Mouse (Mus musculus) layer of hippocampus, postnatal 10 days (tissue): Measurements from ENCODE around the gene Kcnk13. TPM values are rescaled to one million over a fixed set of nuclear protein-coding genes. Genes with fewer than 3 reads are reported as not detected.
"Not testable (repeated sequence)": the region's sequence is repeated elsewhere in the genome, so short reads cannot be mapped to it uniquely, and the experiment has no call there.

ENCODE experiments used
- DNase-seq, 2 experiments: peaks; one replicate each; pipeline ENCODE4 v3.0.0; 2021; ENCODE audit warnings: low spot score in 2 of 2
- total RNA-seq, 2 experiments: library from RNA; stranded (reverse); gene quantifications; 2 replicates each; pipeline ENCODE4 v1.2.3; 2021

Gene Kcnk13
- total RNA-seq, 2 experiments from 2014 or later: 3.3 to 3.7 TPM

DNA sequence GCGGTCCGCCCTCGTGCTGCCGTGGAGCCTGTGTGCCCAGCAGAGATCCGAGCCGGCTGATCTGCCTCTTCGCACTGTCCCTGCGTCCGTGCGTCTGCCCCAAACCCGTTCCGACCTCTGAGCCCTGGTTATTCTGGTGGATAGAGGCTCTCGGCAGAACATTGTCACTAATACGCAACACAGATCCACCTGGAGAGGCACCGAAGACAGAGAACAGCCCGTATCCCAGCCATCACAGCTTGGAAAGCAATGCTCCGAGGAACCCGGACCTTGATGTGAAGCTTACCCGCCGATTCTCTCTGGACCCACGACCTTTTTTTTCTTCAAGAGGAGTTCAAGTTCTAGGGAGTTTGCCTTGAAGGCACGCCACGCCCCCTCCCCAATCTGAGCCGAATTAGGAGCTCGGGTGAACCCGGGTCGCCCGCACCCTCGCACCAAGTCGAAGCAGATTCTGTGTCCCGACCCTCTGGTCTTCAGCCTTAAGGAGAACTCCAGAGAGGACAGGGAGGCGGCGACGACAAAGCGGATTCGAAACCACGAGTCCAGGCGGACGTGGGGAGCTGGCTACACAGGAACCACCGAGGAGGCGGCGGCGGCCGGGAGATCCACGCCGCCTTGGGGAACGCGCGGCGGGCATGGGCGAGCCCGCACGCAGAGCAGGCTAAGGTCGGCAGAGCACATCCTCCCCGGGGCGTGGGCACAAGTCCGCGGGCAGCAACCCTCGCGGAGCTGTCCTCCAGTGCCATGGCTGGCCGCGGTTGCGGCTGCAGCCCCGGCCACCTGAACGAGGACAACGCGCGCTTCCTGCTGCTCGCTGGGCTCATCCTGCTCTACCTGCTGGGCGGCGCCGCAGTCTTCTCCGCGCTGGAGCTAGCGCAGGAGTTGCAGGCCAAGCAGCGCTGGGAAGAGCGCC lies 1.2 kb downstream of the Kcnk13 start:
- peak; percentile 44 to 50 for DNase-seq

GRCm38 (mm10) chr12:99966116-99966770 lies 1.9 kb downstream of the Kcnk13 start:
- no peak for DNase-seq

DNA sequence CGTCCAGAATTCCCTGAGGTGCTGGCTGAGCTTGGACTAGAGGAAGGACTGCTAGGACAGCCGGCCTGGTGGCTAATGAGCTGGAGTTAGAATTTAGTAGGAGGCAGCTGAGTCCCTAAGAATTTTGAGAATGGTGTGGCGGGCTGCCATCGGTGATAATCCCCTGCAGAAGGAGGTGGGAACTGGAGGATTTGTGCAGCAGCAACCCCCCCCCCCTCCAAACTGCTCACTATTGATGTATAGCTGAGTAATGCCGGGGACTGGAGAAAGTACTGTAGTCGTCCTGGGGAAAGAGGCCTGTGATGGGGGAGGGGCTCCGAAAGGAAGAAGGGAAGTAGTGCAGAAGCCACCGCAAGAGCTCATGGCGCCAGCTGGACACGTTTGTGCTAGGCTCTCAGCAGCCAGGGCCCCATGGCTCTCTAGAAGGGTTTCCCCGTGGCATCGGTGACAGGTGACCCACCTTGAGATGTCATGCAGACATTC lies 2.6 kb downstream of the Kcnk13 start:
- DNase-seq: peak in 1 of 2 experiments; percentile 45

DNA sequence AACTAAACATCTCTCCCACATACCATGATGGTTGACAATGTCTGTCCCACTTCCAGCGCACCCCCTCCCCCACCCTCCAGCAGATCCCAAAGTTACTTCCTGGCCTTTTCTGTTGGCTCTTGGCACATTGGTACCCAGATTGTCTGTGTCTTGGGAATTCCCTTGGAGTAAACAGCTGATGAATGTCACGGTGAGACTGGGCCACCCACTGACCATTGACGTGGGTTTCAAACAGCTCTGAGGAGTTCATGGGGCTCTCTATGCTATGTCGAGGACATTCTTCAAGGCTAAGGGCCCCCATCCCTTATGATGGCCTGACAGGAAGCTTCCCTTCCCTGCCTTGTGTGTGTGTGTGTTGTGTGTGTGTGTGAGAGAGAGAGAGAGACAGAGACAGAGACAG lies 5.6 kb downstream of the Kcnk13 start:
- DNase-seq: no peak

GRCm38 (mm10) chr12:99971205-99971894 lies 7.1 kb downstream of the Kcnk13 start:
- DNase-seq: not testable (repeated sequence)

GRCm38 (mm10) chr12:99972825-99973224 lies 8.5 kb downstream of the Kcnk13 start:
- DNase-seq: no peak

GRCm38 (mm10) chr12:99973659-99974058 lies 9.4 kb downstream of the Kcnk13 start:
- no peak for DNase-seq

DNA sequence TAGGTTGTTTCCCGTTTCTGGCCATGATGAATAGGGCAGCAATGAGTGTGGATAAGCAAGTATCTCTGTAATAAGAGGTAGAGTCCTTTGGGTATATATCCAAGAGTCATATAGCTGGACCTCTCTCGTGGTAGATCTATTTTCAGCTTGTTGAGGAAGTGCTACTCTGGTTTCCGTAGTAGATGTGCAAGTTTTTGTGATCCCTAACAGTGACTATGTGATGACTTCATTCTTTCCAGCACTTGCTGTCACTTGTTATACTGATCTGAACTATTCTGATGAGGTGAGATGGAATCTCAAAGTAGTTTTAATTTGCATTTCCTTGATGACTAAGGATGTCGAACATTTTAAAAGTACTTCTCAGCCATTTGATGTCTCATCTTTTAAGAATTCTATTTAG lies 15.2 kb downstream of the Kcnk13 start:
- DNase-seq: no peak

GRCm38 (mm10) chr12:99986797-99987196 lies 22.5 kb downstream of the Kcnk13 start:
- DNase-seq: no peak

DNA sequence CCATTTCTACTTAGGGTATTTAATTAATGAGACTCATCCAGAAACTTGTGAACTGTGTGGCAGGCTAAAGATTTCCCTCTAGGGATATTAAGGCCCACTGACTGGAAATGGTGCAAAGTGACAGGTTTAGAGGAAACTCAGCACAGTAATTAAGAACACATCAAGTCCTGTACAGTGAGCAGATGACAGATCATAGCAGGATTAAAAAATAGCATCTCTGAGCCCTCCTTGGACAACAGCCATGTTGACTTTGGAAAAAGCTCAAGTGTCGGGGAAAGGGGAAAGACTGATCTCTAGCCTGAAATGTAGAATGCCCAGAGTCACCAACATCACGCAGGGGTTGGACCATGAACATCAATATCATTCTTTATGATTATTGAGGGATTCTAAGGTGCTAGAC lies 23.8 kb downstream of the Kcnk13 start:
- DNase-seq: no peak

- DNase-seq: no peak
Measured at GRCm38 (mm10) chr12:99992362-99992862, 28.1 kb downstream of the Kcnk13 start.

DNA sequence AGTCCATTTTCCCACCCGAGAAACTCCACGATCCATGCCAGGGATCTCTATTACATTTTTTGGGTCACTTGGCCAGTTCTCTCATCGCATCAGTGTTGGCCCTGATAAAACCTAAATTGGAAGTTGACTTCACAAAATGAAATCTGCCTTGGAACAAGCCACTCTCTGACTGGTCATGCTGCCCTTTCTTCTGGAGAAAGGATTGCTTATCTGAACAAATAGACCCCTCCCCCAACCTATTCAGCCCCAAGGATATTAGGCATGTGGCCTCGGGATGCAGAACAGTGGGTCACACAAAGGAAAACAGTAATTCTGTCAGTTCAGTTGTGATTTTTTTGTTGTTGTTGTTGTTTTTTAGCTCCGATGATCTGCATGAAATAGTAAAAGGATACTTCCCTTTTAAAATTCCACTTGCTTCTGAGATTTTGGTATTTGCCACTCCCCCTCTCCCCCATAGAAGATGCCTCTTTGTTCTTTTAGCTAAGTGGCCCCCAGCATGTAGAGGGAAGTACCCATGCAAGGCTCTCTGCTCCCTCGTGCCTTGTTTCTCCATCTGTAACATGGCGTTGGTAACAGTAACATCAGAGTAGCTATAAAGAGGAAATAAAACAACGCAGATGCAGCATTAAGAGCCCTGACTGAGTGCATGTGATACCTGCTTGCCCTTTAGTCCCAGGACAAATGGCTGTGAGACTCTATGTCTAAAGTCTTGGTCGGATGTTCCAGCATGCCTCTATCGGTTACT lies 29.0 kb downstream of the Kcnk13 start:
- DNase-seq: no peak

- DNase-seq: no peak
Measured at GRCm38 (mm10) chr12:99995951-99996350, 31.7 kb downstream of the Kcnk13 start.

DNA sequence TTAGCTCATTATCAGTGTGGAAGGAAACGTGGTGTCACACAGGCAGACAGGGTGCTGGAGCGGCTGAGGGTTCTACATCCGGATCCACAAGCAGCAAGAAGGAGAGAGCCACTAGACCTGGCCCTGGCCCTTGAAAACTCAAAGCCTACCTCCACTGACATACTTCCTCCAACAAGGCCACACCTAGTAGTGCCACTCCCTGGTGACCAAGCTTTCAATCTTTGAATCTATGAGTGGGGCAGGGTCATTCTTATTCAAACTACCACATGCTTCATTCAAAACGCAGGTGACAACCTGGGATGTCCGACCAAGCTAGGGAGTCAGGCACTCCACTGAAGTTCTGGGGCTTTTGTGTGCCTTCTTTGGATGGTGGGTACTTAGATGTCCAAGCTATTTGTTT lies 35.4 kb downstream of the Kcnk13 start:
- no peak for DNase-seq

DNA sequence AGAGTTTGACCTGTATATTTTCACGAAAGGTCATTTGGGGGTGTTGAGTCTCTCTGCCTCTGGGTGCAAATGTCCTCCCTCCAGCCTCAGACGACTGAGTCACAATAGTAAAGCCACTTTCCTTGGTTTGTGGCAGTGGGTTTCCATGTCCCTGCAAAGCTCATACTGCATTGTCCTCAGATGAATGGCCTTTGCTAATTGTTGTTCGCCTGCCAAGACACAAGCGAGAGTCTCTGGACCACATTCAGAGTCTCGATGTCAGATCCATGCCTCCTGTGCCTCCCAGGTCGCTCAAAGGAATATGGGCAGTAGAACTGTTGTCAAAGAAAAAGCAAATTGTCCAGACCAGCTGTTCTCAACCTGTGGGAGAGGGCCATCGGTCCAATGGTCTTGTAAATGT lies 36.1 kb downstream of the Kcnk13 start:
- no peak for DNase-seq

DNA sequence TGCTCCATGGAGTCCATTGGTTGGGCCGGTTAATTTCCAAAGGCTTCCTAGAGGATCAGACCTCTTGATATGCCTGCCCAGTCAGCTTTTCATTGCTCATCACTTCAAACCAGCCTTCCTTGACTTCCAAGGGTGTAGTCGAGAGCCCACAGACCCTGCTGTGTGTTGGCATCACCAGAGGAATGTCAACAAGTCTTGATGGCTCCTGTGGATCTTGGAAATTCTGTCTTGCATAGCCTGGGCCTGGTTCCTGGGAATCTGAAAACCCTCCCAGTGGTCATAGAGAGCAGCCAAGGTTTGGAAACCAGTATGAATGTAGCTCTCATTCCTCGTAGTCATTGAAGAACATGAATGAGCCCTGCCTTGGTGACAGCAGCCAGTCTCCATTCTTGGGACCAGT lies 36.9 kb downstream of the Kcnk13 start:
- no peak for DNase-seq

DNA sequence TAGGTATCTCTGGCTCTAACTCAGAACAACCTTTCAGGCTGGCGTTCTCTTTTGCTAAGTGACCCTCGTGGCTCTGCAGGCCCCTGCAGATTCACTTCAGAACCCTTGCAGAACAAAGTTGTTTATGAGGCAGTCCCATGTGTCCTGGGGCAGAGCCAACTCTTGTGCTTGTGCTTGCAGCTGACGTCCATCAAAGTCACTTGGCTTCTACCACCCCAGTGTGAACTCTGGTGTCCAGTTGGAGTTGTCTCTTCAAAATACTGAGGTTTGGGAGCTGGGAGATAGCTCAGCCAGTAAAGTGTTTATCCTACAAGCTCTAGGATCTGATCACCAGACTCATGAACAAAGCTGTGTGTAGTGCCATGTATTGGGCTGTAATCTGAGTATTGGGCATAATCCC lies 37.6 kb downstream of the Kcnk13 start:
- no peak for DNase-seq

GRCm38 (mm10) chr12:100002914-100003587 lies 38.8 kb downstream of the Kcnk13 start:
- DNase-seq: no peak

GRCm38 (mm10) chr12:100005285-100005684 lies 41.0 kb downstream of the Kcnk13 start:
- no peak for DNase-seq

GRCm38 (mm10) chr12:100006681-100007080 lies 42.4 kb downstream of the Kcnk13 start:
- DNase-seq: no peak
